Mouse (Mus musculus) forebrain, embryonic 10.5 days (tissue): Measurements from ENCODE around the gene Hepacam. TPM values are rescaled to one million over a fixed set of nuclear protein-coding genes. Genes with fewer than 3 reads are reported as not detected.

Experiments
- DNase-seq: peaks from one replicate; pipeline ENCODE4 v3.0.0-alpha.2; 2017; ENCODE audit warnings: low spot score; ENCODE audit errors: extremely low spot score
- H3K27ac ChIP-seq: fragments of 300-500 bp; sonication (generic); 2 replicates; pipeline ENCODE4 v1.5.1; 2016; ENCODE audit warnings: mild to moderate bottlenecking
- H3K27me3 ChIP-seq: fragments of 300-500 bp; sonication (generic); 2 replicates; pipeline ENCODE4 v1.6.1; 2016; ENCODE audit warnings: mild to moderate bottlenecking; ENCODE audit not compliant: poor library complexity, severe bottlenecking
- H3K36me3 ChIP-seq: fragments of 300-500 bp; sonication (generic); replicated peaks from 2 replicates; pipeline ENCODE4 v1.6.1; 2016; ENCODE audit warnings: mild to moderate bottlenecking, moderate library complexity
- H3K4me1 ChIP-seq: fragments of 300-500 bp; sonication (generic); 2 replicates; pipeline ENCODE4 v1.6.1; 2016
- H3K4me3 ChIP-seq: fragments of 300-500 bp; sonication (generic); 2 replicates; pipeline ENCODE4 v1.5.1; 2016; ENCODE audit warnings: mild to moderate bottlenecking, moderate library complexity
- H3K9me3 ChIP-seq: fragments of 300-500 bp; sonication (generic); 2 replicates; pipeline ENCODE4 v1.6.1; 2016; ENCODE audit warnings: mild to moderate bottlenecking, moderate library complexity
- WGBS: fragments of 180-500 bp; shearing (Covaris S2); methylation state at CpG from one replicate; pipeline ENCODE4 v1.1.7; 2016; 5-methylcytosine and 5-hydroxymethylcytosine counted together
- polyA plus RNA-seq: library from polyadenylated mRNA; unstranded; fragments of >200 nt; fragmentation: Nextera tagmentation; extraction: Ambion mirVana; gene quantifications from 2 replicates; pipeline ENCODE4 v1.2.1, GENCODE M21; 2016

Gene Hepacam
- polyA plus RNA-seq, 1 experiment from 2014 or later: not detected

DNA sequence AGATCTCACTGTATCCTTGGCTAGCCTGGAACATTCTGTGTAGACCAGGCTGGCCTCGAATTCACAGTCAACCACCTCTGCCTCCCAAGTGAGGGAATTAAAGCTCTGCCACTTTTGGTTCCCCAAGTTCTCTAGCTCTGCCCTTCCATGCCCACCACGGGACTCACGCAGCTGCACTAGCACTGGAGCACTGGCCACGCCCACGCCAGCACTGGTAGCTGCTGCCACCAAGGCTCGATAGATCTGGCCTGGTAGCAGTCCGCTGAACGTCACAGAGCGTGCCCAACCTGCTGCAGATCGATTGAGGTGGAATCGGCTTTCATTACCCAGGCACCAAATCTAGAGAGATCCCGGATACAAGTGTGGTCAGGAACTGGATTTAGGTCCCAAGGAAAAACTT is 54.1 kb downstream of the Hepacam start:
- no peak for DNase-seq
- peaks cover 12% of the 10 kb centered on the region for H3K4me1 ChIP-seq
- no peak overlapping the region for H3K27ac ChIP-seq
- no peaks in the 10 kb centered on the region for H3K9me3 ChIP-seq
- 34% methylated on average over 12 of the region's 12 CpGs for WGBS
- H3K27me3 ChIP-seq: peaks cover 66% of the 10 kb centered on the region
- no peaks in the 10 kb centered on the region for H3K36me3 ChIP-seq
- H3K4me3 ChIP-seq: peak overlapping the region; percentile 42

DNA sequence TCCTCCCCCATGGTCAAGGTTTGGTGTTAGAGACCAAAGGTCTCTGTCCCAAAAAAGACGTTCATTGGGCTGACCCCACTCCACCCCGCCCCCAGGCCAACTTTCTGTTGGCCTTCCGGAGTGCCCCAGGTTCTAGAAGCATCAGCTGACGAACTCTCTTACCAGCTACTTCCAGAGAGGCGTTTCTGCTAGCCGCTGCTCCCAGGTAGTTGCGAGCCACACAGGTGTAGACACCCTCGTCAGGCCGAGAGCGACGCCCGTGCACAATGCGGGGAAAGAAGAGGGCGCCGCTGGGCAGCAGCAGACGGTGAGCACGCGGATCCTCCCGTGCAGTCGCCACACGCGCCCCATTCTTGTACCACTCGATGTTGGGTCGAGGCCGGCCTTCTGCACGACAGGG is 62.2 kb downstream of the Hepacam start:
- no peak overlapping the region for H3K4me3 ChIP-seq
- WGBS: 47% methylated on average over 26 of the region's 26 CpGs
- peaks cover 84% of the 10 kb centered on the region for H3K27me3 ChIP-seq

GRCm38 (mm10) chr9:37430582-37430981 is 63.4 kb downstream of the Hepacam start:
- Histone ChIP-seq H3K36me3 (no peaks in the 10 kb centered on the region), H3K4me3 (peak overlapping the region; percentile 28), H3K27ac (no peak overlapping the region), H3K27me3 (peaks cover 88% of the 10 kb centered on the region), H3K9me3 (no peaks in the 10 kb centered on the region), H3K4me1 (peaks cover 49% of the 10 kb centered on the region)
- WGBS: 1% methylated on average over 12 of the region's 12 CpGs
- DNase-seq: peak; percentile 90

More for the DNA sequence above, 62.2 kb downstream of the Hepacam start:
- Histone ChIP-seq H3K9me3 (no peaks in the 10 kb centered on the region), H3K4me1 (peaks cover 37% of the 10 kb centered on the region), H3K36me3 (no peaks in the 10 kb centered on the region), H3K27ac (no peak overlapping the region)
- no peak for DNase-seq

GRCm38 (mm10) chr9:37432026-37432666 is 65.0 kb downstream of the Hepacam start:
- no peaks in the 10 kb centered on the region for H3K36me3 ChIP-seq
- peaks cover 100% of the 10 kb centered on the region for H3K27me3 ChIP-seq
- peaks cover 53% of the 10 kb centered on the region for H3K4me1 ChIP-seq
- peak; percentile 47 for DNase-seq
- H3K4me3 ChIP-seq: peak overlapping the region; percentile 55
- under 1% methylated on average over 16 of the region's 17 CpGs for WGBS
- H3K9me3 ChIP-seq: no peaks in the 10 kb centered on the region
- no peak overlapping the region for H3K27ac ChIP-seq

- peaks cover 56% of the 10 kb centered on the region for H3K4me1 ChIP-seq
- peaks cover 100% of the 10 kb centered on the region for H3K27me3 ChIP-seq
- H3K36me3 ChIP-seq: no peaks in the 10 kb centered on the region
- H3K27ac ChIP-seq: peak within 1 kb of the TSS; percentile 64
- DNase-seq: peak; percentile 48
- H3K4me3 ChIP-seq: peak within 1 kb of the TSS; percentile 55
- H3K9me3 ChIP-seq: no peaks in the 10 kb centered on the region
- WGBS: under 1% methylated on average over 40 of the region's 40 CpGs
Observed at GRCm38 (mm10) chr9:37432720-37433421, 65.7 kb downstream of the Hepacam start, which contains the start of gene Robo3. TSS of gene Robo3 (minus strand) at chr9:37433246.

DNA sequence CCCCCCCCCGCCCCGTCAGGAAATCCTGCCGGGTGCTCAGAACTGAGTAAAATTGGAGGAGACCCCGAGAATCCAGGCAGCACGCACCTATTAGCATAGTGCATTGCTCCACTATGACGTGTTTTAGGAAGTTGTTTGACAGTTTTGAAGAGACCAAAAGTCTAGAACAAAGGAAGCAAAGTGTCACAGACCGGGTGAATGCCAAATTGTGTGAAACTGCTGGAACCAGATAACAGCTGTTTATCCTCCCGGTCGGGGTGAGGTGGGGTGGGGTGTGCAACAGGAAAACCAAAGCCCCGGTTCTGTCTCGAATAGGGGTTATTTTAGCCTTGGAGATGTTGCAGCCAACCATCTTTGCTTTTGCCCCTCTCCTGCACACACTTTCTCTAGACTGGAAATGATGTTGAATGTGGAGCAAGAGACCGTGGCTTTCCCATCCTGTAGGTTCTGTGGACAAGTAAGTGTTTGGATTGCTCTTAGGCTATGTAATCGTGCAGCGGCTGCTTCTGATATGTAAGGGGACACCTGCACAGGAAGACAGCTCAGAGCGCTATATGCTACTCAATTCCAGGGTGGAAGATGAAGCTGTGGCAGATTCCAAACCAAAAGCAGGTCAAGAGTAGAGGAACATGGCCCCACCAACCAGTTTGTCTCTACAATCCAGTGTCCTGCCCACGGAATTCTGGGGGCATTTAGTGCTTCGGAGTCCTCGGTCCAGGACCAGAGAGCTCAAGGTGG is 66.8 kb downstream of the Hepacam start:
- peaks cover 62% of the 10 kb centered on the region for H3K4me1 ChIP-seq
- no peak overlapping the region for H3K27ac ChIP-seq
- peak overlapping the region; percentile 55 for H3K4me3 ChIP-seq
- no peaks in the 10 kb centered on the region for H3K36me3 ChIP-seq
- H3K27me3 ChIP-seq: peaks cover 96% of the 10 kb centered on the region
- 2% methylated on average over 18 of the region's 18 CpGs for WGBS
- H3K9me3 ChIP-seq: no peaks in the 10 kb centered on the region
- DNase-seq: peak; percentile 28

DNA sequence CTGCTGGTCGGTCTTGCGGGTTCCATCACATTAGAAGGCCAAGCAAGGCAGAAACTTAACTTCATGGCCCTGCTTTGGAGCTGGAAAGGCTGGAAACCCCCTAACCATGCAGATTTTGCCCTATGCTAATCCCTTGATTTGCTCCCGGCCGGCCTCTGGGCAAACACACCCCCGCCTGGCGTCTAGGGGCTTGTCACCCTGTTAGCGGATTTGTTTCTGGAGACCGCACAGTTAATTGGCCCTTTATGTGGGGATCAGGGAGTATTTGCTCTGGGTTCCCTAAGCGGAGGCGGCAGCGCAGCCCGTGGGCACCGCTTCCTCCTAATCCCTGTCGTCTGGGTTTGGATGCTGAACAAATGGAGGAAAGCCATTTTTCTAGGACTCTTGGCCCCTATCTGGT is 67.8 kb downstream of the Hepacam start:
- Histone ChIP-seq H3K4me3 (no peak overlapping the region), H3K27me3 (peaks cover 91% of the 10 kb centered on the region), H3K4me1 (peaks cover 58% of the 10 kb centered on the region), H3K9me3 (no peaks in the 10 kb centered on the region), H3K27ac (0 out of 2 replicates have a peak overlapping the region, but pooled peaks have one; percentile 10), H3K36me3 (no peaks in the 10 kb centered on the region)
- peak; percentile 52 for DNase-seq
- WGBS: under 1% methylated on average over 14 of the region's 14 CpGs

GRCm38 (mm10) chr9:37435616-37436015 is 68.5 kb downstream of the Hepacam start:
- no peak for DNase-seq
- Histone ChIP-seq H3K27me3 (peaks cover 86% of the 10 kb centered on the region), H3K27ac (no peak overlapping the region), H3K4me1 (peaks cover 57% of the 10 kb centered on the region), H3K4me3 (no peak overlapping the region), H3K9me3 (no peaks in the 10 kb centered on the region), H3K36me3 (no peaks in the 10 kb centered on the region)
- WGBS: 2% methylated on average over 4 of the region's 4 CpGs

Other genes with a start within 250 kb of the Hepacam start
- gene Pknox2, start 219.9 kb upstream of the Hepacam start, polyA plus RNA-seq: 35.3 and 36.8 TPM in 2 replicates
- 12.6 and 12.9 TPM in 2 replicates for gene Tmem218, start 159.1 kb upstream of the Hepacam start, polyA plus RNA-seq
- 2.2 and 2.5 TPM in 2 replicates for gene Slc37a2, start 111.6 kb upstream of the Hepacam start, polyA plus RNA-seq
- 12.6 and 13.4 TPM in 2 replicates for gene Ccdc15, start 18.9 kb upstream of the Hepacam start, polyA plus RNA-seq
- gene Robo4, start 34.5 kb downstream of the Hepacam start, polyA plus RNA-seq: 4.8 and 6.8 TPM in 2 replicates
- gene Robo3, start 65.9 kb downstream of the Hepacam start, polyA plus RNA-seq: 3.9 and 5.5 TPM in 2 replicates
- gene Msantd2, start 122.0 kb downstream of the Hepacam start, polyA plus RNA-seq: 34.4 and 35.4 TPM in 2 replicates
- 26.9 and 27.0 TPM in 2 replicates for gene Esam, start 160.7 kb downstream of the Hepacam start, polyA plus RNA-seq
- 0.29 and 0.47 TPM in 2 replicates for gene Vsig2, start 171.9 kb downstream of the Hepacam start, polyA plus RNA-seq
- gene Nrgn, start 185.6 kb downstream of the Hepacam start, polyA plus RNA-seq: 1.7 and 1.8 TPM in 2 replicates
- 5.6 and 6.5 TPM in 2 replicates for gene Siae, start 188.3 kb downstream of the Hepacam start, polyA plus RNA-seq
- gene Spa17, start 246.4 kb downstream of the Hepacam start, polyA plus RNA-seq: 14.0 and 16.3 TPM in 2 replicates